Mouse (Mus musculus) forebrain, embryonic 10.5 days (tissue): ENCODE measurements around the gene Cysltr2. TPM values are rescaled to one million over a fixed set of nuclear protein-coding genes. Genes with fewer than 3 reads are reported as not detected.
A peak's percentile ranks its signal among the peaks of the same experiment; 100 is the strongest.

Experiments used
- DNase-seq: peaks from one replicate; pipeline ENCODE4 v3.0.0-alpha.2; 2017; ENCODE audit warnings: low spot score; ENCODE audit errors: extremely low spot score
- H3K27ac ChIP-seq: fragments of 300-500 bp; sonication (generic); 2 replicates; pipeline ENCODE4 v1.5.1; 2016; ENCODE audit warnings: mild to moderate bottlenecking
- H3K27me3 ChIP-seq: fragments of 300-500 bp; sonication (generic); 2 replicates; pipeline ENCODE4 v1.6.1; 2016; ENCODE audit warnings: mild to moderate bottlenecking; ENCODE audit not compliant: poor library complexity, severe bottlenecking
- H3K36me3 ChIP-seq: fragments of 300-500 bp; sonication (generic); replicated peaks from 2 replicates; pipeline ENCODE4 v1.6.1; 2016; ENCODE audit warnings: mild to moderate bottlenecking, moderate library complexity
- H3K4me1 ChIP-seq: fragments of 300-500 bp; sonication (generic); 2 replicates; pipeline ENCODE4 v1.6.1; 2016
- H3K4me3 ChIP-seq: fragments of 300-500 bp; sonication (generic); 2 replicates; pipeline ENCODE4 v1.5.1; 2016; ENCODE audit warnings: mild to moderate bottlenecking, moderate library complexity
- H3K9me3 ChIP-seq: fragments of 300-500 bp; sonication (generic); 2 replicates; pipeline ENCODE4 v1.6.1; 2016; ENCODE audit warnings: mild to moderate bottlenecking, moderate library complexity
- WGBS: fragments of 180-500 bp; shearing (Covaris S2); methylation state at CpG from one replicate; pipeline ENCODE4 v1.1.7; 2016; 5-methylcytosine and 5-hydroxymethylcytosine counted together
- polyA plus RNA-seq: library from polyadenylated mRNA; unstranded; fragments of >200 nt; fragmentation: Nextera tagmentation; extraction: Ambion mirVana; gene quantifications from 2 replicates; pipeline ENCODE4 v1.2.1, GENCODE M21; 2016

Cysltr2 gene
- polyA plus RNA-seq = not detected in 2 replicates

DNA sequence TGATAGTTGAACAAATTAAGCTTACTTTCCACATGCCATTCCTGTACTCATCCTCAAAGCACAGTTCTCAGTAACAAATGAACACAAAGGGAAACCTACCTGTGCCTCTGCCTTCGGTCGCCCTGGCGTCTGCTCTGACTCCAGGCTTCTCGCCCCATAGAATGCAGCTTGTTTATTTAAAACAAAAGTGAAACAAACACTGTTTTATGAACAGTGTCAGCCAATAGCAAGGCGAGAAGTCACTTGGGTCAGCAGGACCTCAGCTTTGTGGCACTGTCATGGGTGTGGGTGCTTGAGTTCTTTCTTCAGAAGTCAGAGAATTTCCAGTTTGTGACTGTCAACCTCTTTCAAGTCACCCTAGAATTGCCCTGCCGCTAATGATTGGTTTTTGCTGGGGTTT lies at the start of gene Cysltr2:
TSS of gene Cysltr2 (minus strand) at position 178 of the 400 bp plus-strand sequence.
- Histone ChIP-seq H3K27ac (0 out of 2 replicates have a peak within 1 kb of the TSS, but pooled peaks have one; percentile 15), H3K27me3 (no peaks in the 10 kb centered on the region), H3K4me1 (peaks cover 10% of the 10 kb centered on the region), H3K4me3 (no peak within 1 kb of the TSS), H3K36me3 (no peaks in the 10 kb centered on the region), H3K9me3 (no peaks in the 10 kb centered on the region)
- 72% methylated on average over 6 of the region's 6 CpGs for WGBS
- no peak for DNase-seq

DNA sequence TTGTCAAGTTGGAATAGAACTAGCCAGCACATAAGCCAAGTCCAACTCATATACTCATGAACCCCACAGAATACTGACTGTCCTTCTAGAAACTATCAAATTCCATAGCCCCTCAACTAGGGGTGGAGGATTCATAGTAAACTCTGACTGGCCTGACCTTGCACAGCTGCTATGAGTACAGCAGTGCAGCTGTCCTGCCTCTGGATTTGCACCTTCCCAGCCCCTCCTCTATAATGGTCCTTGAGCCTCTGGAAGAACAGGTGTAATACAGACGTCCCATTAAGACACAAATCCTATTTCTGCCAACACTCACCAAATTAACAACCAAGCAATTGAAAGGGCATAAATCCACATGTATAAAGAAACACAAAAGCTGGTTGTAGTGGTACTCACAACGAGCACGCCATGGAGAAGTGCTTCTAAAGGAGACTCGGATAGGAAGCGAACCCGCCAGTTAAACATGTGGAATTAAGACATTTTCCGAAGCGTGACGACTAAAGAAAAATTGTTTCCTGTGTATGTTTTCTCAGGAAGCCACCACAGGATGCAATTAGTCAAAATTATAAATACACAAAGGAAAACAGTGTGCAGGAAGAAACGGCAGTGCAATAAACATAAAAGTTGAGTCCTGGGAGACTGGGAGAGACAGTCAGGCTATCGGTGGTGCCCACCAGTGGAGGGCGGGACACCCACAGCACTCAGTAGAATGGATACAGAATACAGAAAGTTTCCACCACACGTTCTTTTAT lies 46.1 kb upstream of the Cysltr2 start:
- no peaks in the 10 kb centered on the region for H3K4me1 ChIP-seq
- H3K4me3 ChIP-seq = no peak overlapping the region
- no peaks in the 10 kb centered on the region for H3K36me3 ChIP-seq
- no peaks in the 10 kb centered on the region for H3K9me3 ChIP-seq
- H3K27me3 ChIP-seq = peaks cover 6% of the 10 kb centered on the region; the same call in 1 of the 2 replicates
- DNase-seq = no peak
- H3K27ac ChIP-seq = no peak overlapping the region
- 82% methylated on average over 13 of the region's 13 CpGs for WGBS

DNA sequence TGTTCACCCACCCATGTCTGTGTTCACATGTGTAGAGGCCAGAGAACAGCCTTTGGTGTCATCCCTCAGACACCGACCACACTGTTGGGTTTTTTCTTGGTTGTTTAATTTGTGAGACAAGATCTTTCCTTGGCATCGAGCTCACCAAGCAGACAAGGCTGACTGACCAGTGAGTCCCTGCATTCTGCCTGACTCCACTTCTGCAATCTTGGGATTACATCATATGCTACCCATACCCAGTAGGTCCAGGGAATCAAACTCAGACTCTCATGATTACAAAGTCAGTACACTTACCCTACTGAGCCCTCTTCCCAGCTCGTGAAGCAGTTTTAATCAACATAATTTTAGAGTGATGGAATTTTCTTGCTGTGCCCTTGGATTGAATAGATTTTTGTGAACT lies 44.0 kb upstream of the Cysltr2 start:
- H3K27me3 ChIP-seq = peaks cover 2% of the 10 kb centered on the region; the same call in 1 of the 2 replicates
- WGBS = 89% methylated on average over 3 of the region's 3 CpGs
- H3K9me3 ChIP-seq = no peaks in the 10 kb centered on the region
- H3K36me3 ChIP-seq = no peaks in the 10 kb centered on the region
- H3K4me3 ChIP-seq = no peak overlapping the region
- H3K27ac ChIP-seq = no peak overlapping the region
- no peaks in the 10 kb centered on the region for H3K4me1 ChIP-seq
- DNase-seq = no peak

DNA sequence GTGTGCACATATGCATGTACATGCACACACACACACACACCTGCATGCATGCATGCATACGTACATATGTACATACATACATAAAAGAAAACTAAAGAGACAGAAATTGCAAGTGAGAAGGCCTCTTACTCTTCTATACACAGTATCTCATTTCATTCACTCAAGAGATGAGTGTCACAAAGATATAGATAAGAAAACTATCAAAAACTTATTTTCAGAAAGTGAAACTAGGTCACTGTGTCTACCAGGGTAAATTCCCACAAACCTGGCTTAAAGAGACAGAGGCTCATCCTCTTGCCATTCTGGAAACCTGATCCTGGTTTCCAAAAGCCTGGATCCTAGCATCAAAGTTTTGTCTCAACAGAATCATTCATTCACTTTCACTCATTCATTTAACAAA lies 39.3 kb upstream of the Cysltr2 start:
- Histone ChIP-seq H3K9me3 (no peaks in the 10 kb centered on the region), H3K27me3 (no peaks in the 10 kb centered on the region), H3K27ac (no peak overlapping the region), H3K4me3 (no peak overlapping the region), H3K36me3 (no peaks in the 10 kb centered on the region), H3K4me1 (no peaks in the 10 kb centered on the region)
- no peak for DNase-seq
- WGBS = 95% methylated on average over 1 of the region's 1 CpGs

DNA sequence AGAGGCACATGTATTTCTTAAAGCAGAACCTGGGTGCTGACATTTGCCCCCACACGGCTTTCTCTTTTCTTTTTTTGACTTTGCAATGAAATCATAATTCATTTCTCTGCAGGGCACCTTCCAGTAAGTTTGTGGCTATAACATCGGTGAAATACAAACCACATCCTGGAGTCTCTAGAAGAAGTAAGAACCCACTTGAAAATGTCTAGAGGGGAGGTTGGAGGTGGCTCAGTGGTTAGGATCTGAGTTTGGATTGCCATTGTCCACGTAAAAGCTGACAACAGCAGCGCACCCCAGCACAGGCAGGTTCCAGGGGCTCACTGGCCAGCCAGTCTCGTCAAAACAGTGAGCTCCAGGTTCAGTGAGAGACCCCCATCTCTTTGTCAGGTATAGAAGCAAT lies 38.8 kb upstream of the Cysltr2 start:
- H3K9me3 ChIP-seq = no peaks in the 10 kb centered on the region
- no peak overlapping the region for H3K27ac ChIP-seq
- H3K36me3 ChIP-seq = no peaks in the 10 kb centered on the region
- 90% methylated on average over 5 of the region's 5 CpGs for WGBS
- no peaks in the 10 kb centered on the region for H3K27me3 ChIP-seq
- H3K4me3 ChIP-seq = no peak overlapping the region
- H3K4me1 ChIP-seq = no peaks in the 10 kb centered on the region
- DNase-seq = no peak

DNA sequence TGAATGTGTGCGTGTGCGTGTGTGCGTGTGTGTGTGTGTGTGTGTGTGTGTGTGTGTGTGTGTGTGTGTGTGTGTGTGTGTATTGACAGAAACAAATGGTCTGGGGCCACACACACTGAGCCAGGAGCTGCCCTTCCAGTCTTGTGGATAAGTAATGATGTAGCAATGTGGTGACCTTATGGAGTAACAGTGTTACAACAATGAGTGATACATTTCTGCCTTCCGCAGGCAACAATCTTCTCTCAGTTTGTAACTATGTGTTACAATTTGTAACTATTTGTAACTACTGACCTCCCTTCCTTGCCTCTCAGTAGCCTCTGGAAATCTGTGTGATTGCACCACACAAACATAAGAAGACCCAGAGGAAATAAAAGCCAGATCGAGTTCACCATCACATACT lies 38.3 kb upstream of the Cysltr2 start:
- Histone ChIP-seq H3K36me3 (no peaks in the 10 kb centered on the region), H3K27ac (no peak overlapping the region), H3K9me3 (no peaks in the 10 kb centered on the region), H3K4me1 (no peaks in the 10 kb centered on the region), H3K4me3 (no peak overlapping the region), H3K27me3 (no peaks in the 10 kb centered on the region)
- DNase-seq = no peak
- 81% methylated on average over 5 of the region's 5 CpGs for WGBS

DNA sequence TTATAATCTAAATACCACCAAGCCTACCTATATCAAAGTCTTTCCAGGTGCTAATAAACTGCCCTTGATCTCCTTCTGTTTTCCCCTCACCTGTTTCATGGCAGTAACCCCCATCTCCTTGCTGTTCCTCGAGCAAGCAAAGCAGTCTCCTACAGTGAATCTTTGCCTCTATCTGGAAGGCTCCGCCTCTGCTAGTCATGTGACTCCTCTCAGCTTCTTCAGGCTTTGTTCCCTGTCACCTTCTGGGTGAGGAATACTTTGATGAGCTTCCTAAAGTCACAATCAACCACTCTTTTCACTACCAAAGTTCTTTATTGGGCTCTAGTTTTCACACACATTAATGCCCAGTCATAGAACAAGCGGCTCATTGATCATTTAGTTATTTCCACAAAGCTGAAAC lies 37.5 kb upstream of the Cysltr2 start:
- Histone ChIP-seq H3K27ac (no peak overlapping the region), H3K4me3 (no peak overlapping the region), H3K36me3 (no peaks in the 10 kb centered on the region), H3K9me3 (no peaks in the 10 kb centered on the region), H3K27me3 (no peaks in the 10 kb centered on the region), H3K4me1 (no peaks in the 10 kb centered on the region)
- WGBS = 65% methylated on average over 3 of the region's 3 CpGs
- DNase-seq = no peak

DNA sequence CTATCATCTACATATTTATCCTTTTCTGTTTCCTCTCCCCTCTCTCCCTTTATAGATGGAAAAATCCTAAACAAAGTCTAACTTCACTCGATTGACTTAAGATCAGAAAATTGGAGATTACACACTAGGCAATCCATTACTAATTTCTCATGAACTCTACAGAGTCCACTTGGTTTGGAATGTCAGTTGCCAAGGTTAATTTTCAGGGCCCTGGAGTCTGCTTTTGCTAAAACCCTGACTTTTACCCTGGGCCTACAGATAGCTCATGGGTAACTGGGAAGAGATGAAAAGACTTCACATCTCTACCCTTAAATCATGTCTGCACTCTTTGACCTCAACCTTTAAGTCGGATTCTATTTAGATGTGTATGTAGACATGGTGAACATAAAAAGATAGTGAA lies 34.6 kb upstream of the Cysltr2 start:
- WGBS = 89% methylated on average over 2 of the region's 2 CpGs
- no peak for DNase-seq
- H3K27ac ChIP-seq = no peak overlapping the region

DNA sequence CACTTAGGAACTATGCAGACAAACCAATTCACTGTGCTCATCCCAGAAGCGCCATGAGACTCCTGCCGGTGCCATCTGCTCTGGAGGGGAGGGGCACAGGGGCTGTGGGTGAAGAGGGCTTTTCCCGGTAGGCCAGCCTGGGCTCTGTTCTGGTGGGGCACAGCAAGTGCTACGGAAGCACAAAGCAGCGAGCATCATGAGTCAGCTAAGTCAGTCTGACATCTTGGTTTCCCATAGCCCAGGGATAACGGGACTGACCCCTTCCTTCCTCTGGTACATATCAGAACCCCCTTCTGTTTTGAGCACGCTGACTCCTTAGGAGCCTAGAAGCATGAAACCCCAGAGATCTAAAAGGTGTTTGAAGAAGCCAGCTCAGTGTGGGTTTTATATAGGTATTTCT lies 15.5 kb upstream of the Cysltr2 start:
- no peak for DNase-seq
- Histone ChIP-seq H3K27ac (no peak overlapping the region), H3K36me3 (no peaks in the 10 kb centered on the region), H3K9me3 (no peaks in the 10 kb centered on the region), H3K4me1 (no peaks in the 10 kb centered on the region), H3K27me3 (no peaks in the 10 kb centered on the region), H3K4me3 (no peak overlapping the region)
- 87% methylated on average over 7 of the region's 7 CpGs for WGBS

More for the DNA sequence above, 34.6 kb upstream of the Cysltr2 start:
- no peaks in the 10 kb centered on the region for H3K36me3 ChIP-seq
- no peak overlapping the region for H3K4me3 ChIP-seq
- no peaks in the 10 kb centered on the region for H3K4me1 ChIP-seq
- no peaks in the 10 kb centered on the region for H3K27me3 ChIP-seq
- no peaks in the 10 kb centered on the region for H3K9me3 ChIP-seq

DNA sequence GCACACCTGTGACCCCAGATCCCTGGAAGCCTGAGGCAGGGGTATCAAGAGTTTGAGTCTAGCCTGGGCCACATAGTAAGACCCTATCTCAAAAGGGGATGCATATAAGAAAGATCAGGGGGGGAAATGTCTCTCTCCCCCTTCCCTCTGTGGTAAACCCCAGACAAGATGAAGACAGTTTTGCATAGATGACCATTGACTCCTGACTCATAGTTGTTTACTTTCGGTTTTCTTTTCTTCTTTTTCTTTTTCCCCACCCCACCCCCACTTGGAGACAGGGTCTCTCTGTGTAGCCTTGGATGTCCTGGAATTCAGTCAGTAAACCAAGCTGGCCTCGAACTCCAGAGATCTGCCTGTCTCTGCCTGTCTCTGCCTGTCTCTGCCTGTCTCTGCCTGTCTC lies 9.8 kb upstream of the Cysltr2 start:
- H3K9me3 ChIP-seq = no peaks in the 10 kb centered on the region
- H3K27me3 ChIP-seq = no peaks in the 10 kb centered on the region
- no peak overlapping the region for H3K4me3 ChIP-seq
- DNase-seq = no peak
- H3K36me3 ChIP-seq = no peaks in the 10 kb centered on the region
- H3K4me1 ChIP-seq = no peaks in the 10 kb centered on the region
- H3K27ac ChIP-seq = no peak overlapping the region
- 91% methylated on average over 2 of the region's 2 CpGs for WGBS

DNA sequence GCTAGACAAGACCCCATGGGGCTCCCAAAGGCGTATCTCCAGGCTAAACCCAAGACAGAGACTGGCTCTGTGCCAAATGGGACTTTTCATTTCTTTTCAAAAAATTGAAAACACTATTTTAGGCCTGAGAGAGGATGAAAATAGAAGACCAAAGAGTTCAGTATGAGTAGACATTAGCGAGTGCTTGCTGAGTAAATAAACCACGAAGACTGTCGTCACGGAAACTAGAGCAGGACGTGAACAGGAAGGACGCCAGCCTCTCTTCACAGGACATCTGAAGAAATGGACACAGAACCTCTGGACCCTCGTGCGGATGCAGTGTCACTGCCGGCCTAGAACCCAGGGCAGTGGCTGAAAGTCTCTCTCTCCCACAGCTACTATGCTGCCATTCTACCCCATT lies 8.8 kb upstream of the Cysltr2 start:
- H3K27me3 ChIP-seq = no peaks in the 10 kb centered on the region
- H3K4me1 ChIP-seq = no peaks in the 10 kb centered on the region
- DNase-seq = no peak
- H3K4me3 ChIP-seq = no peak overlapping the region
- WGBS = 87% methylated on average over 10 of the region's 10 CpGs
- no peak overlapping the region for H3K27ac ChIP-seq
- H3K36me3 ChIP-seq = no peaks in the 10 kb centered on the region
- H3K9me3 ChIP-seq = no peaks in the 10 kb centered on the region

DNA sequence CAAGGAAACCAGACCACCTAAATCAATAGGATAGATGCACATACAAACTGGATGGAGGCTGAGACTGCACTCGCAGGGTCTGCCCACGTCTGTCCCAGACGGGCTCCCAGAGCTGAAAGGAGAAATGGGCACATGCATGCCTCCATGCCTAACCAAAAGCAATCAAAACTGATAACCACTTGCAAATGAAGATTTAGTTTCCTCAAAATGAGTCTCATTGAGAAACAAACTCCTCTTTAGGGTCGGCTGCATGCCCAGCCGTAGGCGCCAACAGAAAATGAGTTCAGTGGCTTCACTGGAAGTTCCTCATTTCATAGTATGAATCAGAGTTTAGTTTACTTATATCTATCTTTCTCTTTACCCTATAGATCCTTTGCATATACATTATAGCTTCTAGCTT lies 7.9 kb upstream of the Cysltr2 start:
- Histone ChIP-seq H3K4me1 (no peaks in the 10 kb centered on the region), H3K27me3 (no peaks in the 10 kb centered on the region), H3K27ac (no peak overlapping the region), H3K9me3 (no peaks in the 10 kb centered on the region), H3K36me3 (no peaks in the 10 kb centered on the region), H3K4me3 (no peak overlapping the region)
- 93% methylated on average over 6 of the region's 6 CpGs for WGBS
- no peak for DNase-seq

DNA sequence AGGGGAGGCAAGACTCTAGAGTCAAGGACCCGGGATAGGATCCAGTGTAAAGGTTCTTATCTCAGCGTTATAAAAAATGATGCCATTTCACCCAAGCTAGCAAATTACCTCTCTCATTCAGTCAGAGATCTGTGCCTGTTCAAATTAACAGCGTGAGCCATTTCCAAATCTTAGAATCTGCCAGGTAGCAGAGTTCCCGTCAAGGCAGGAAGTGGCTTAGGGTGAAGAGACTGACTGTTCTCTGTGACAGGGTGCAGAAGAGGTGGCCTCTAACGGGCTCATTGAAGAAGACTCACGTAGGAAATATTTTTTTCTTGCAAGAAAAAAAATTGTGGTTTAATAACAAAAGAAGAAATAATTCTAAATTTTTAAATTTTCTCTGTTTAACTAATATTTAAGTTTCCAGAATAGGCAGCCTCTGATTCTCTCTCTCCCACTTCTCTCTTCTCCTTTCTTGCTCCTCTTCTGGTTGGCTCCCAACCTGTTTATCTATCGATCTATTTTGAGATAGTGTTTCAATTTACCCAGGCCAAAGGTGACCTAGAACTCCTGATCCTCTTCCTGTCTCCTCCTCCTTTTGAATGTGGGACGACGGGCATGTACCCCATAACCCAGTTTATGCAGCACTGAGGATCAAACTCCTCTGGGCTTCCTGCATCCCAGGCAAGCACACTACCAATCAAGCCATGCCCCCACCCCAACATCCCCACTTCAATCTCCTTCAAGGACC lies 3.5 kb downstream of the Cysltr2 start:
- DNase-seq = no peak
- H3K4me3 ChIP-seq = no peak overlapping the region
- peaks cover 10% of the 10 kb centered on the region for H3K4me1 ChIP-seq
- H3K27ac ChIP-seq = no peak overlapping the region
- WGBS = 86% methylated on average over 9 of the region's 9 CpGs
- no peaks in the 10 kb centered on the region for H3K36me3 ChIP-seq
- no peaks in the 10 kb centered on the region for H3K27me3 ChIP-seq
- H3K9me3 ChIP-seq = no peaks in the 10 kb centered on the region
